Mouse (Mus musculus) heart, postnatal 0 days (tissue): ENCODE results near the gene Bud13. TPM values are rescaled to one million over a fixed set of nuclear protein-coding genes. Genes with fewer than 3 reads are reported as not detected.

ENCODE experiments used
- ATAC-seq: fragments of 200-750 bp; cut with Nextera tagmentation; 2 replicates; pipeline ENCODE4 v1.8.0; 2017; ENCODE audit warnings: low read depth, moderate number of reproducible peaks, moderate library complexity; ENCODE audit not compliant: insufficient read depth
- DNase-seq: peaks from one replicate; pipeline ENCODE4 v3.0.0-alpha.2; 2016; ENCODE audit warnings: low spot score
- H3K27ac ChIP-seq: fragments of 300-500 bp; sonication (generic); 2 replicates; pipeline ENCODE4 v1.5.1; 2014; ENCODE audit warnings: low read depth, mild to moderate bottlenecking
- H3K27me3 ChIP-seq: fragments of 300-500 bp; sonication (generic); 2 replicates; pipeline ENCODE4 v1.6.1; 2014; ENCODE audit warnings: low read length, mixed read lengths; ENCODE audit not compliant: control insufficient read depth, insufficient read depth
- H3K36me3 ChIP-seq: fragments of 300-500 bp; sonication (generic); replicated peaks from 2 replicates; pipeline ENCODE4 v1.6.1; 2014; ENCODE audit warnings: low read length, mixed read lengths; ENCODE audit not compliant: control insufficient read depth, insufficient read depth
- H3K4me1 ChIP-seq: fragments of 300-500 bp; sonication (generic); 2 replicates; pipeline ENCODE4 v1.6.1; 2014; ENCODE audit warnings: antibody characterized with exemption; ENCODE audit not compliant: control insufficient read depth, insufficient read depth
- H3K4me2 ChIP-seq: fragments of 300-500 bp; sonication (generic); 2 replicates; pipeline ENCODE4 v1.6.1; 2014; ENCODE audit warnings: low read depth, mild to moderate bottlenecking, low read length, moderate library complexity
- H3K4me3 ChIP-seq: fragments of 300-500 bp; sonication (generic); 2 replicates; pipeline ENCODE4 v1.5.1; 2014; ENCODE audit warnings: low read depth, low read length
- H3K9ac ChIP-seq: fragments of 300-500 bp; sonication (generic); replicated peaks from 2 replicates; pipeline ENCODE4 v1.6.1; 2014; ENCODE audit warnings: low read depth, low read length, mixed read lengths
- H3K9me3 ChIP-seq: fragments of 300-500 bp; sonication (generic); replicated peaks from 2 replicates; pipeline ENCODE4 v1.6.1; 2016; ENCODE audit warnings: low read length; ENCODE audit not compliant: control insufficient read depth
- CTCF ChIP-seq: IDR thresholded peaks from 2 replicates; pipeline ENCODE4 v1.5.1; 2016; ENCODE audit warnings: antibody characterized with exemption, control low read depth, low read depth
- EP300 ChIP-seq: IDR thresholded peaks from 2 replicates; pipeline ENCODE4 v1.6.1; 2016; ENCODE audit warnings: antibody characterized with exemption, low read depth
- WGBS: fragments of 180-500 bp; shearing (Covaris S2); extraction: QIAGEN DNeasy Blood & Tissue Kit; methylation state at CpG from one replicate; pipeline ENCODE4 v1.1.7; 2014; 5-methylcytosine and 5-hydroxymethylcytosine counted together
- polyA plus RNA-seq: library from polyadenylated mRNA; unstranded; fragments of >200 nt; fragmentation: Nextera tagmentation; extraction: Ambion mirVana; gene quantifications from 2 replicates; pipeline ENCODE4 v1.2.1, GENCODE M21; 2015
- total RNA-seq: library from RNA; depleted of rRNA; stranded (reverse); fragments of >200 nt; gene quantifications from 2 replicates; pipeline ENCODE4 v1.2.3, GENCODE M21; 2014; ENCODE audit warnings: low replicate concordance

The Bud13 gene
- total and polyA plus RNA-seq, 2 experiments from 2014 or later: 7.6 to 12.0 TPM

DNA sequence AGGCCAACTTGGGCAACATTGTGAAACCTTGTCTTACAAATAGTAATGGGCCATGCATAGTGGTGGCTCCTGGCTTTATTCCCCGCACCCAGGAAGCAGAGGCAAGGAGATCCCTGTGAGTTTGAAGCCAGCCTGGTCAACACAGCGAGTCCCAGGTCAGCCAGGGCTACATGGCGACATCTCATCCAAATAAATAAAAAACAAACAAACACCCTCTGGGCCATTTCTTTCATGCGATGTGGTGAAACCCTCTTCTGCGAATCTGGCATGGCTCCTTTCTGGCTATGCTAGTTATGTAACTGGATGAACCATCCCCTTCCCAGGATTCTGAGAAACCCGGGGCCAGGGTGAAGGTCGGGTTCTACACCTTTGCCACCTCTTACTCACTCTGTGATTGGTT lies 26.6 kb upstream of the Bud13 start:
- Histone ChIP-seq H3K27ac (no peak overlapping the region), H3K9ac (no peak overlapping the region), H3K4me2 (no peak overlapping the region), H3K9me3 (no peaks in the 10 kb centered on the region), H3K36me3 (no peaks in the 10 kb centered on the region), H3K27me3 (no peaks in the 10 kb centered on the region), H3K4me3 (no peak overlapping the region), H3K4me1 (no peaks in the 10 kb centered on the region)
- TF ChIP-seq EP300 (no peak), CTCF (no peak)
- ATAC-seq (no peak), DNase-seq (no peak)
- 81% methylated on average over 7 of the region's 7 CpGs for WGBS

DNA sequence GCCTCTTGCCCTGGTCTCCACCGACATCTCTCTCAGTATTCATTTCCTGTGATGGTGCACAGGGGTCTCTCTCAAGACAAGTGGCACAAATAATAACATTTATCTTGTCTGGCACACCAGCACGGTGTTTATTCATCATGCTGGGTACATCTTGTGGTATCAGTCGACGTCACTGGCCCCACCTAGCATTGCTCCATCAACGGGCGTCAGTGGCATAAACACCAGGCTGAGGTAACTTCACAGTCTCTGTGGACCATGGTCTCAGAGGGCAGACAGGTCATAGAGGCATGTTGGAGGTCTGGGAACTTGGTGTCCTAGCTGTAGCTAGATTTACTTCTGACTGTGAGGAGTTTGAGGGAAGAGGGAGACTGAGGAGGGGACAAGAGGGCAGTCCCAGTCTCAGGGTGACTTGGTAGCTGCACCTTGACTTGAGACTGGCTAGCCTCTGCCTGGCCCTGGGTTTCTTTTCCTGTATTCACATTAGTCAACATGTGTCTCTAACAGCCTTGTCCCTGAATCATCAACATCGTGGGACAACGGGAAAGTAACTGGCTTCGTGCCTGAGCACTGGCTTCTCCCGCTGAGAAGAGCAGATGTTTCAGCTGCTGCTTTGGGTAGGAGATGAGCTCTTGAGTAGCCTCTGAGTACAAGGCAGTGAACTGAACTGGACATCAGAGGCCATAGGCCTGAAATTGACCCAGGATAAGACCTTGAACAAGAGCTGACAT lies 26.0 kb upstream of the Bud13 start:
- no peak overlapping the region for H3K4me3 ChIP-seq
- no peak overlapping the region for H3K9ac ChIP-seq
- ATAC-seq (no peak), DNase-seq (no peak)
- 79% methylated on average over 10 of the region's 10 CpGs for WGBS
- no peaks in the 10 kb centered on the region for H3K4me1 ChIP-seq
- no peaks in the 10 kb centered on the region for H3K9me3 ChIP-seq
- H3K27ac ChIP-seq: peak overlapping the region; percentile 63; the same call in 1 of the 2 replicates
- H3K4me2 ChIP-seq: no peak overlapping the region
- no peaks in the 10 kb centered on the region for H3K36me3 ChIP-seq
- H3K27me3 ChIP-seq: no peaks in the 10 kb centered on the region
- TF ChIP-seq CTCF (no peak), EP300 (no peak)

DNA sequence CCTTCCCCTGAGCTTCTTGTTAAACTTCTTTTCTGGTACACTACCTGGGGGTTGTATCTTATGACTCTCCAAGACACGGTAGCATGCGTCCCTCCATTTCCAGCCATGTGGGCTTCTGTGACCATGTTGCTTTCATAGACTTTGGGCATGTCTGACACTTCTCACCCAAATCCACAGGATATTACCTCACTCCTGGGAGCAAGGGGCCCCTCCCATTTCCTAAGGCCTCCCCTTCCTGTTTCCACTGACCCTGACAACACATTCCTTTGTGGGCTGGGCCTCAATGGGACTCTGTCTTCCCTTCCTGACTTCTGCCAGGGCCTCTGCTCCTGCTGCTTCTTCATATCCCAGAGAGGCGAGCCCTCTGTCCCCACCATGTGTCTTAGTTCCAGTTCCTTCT lies 25.3 kb upstream of the Bud13 start:
- ATAC-seq (peak; percentile 80), DNase-seq (peak; percentile 39)
- H3K9ac ChIP-seq: no peak overlapping the region
- no peaks in the 10 kb centered on the region for H3K36me3 ChIP-seq
- H3K9me3 ChIP-seq: no peaks in the 10 kb centered on the region
- no peak for TF ChIP-seq EP300
- no peak for TF ChIP-seq CTCF
- H3K27ac ChIP-seq: peak overlapping the region; percentile 63
- H3K27me3 ChIP-seq: no peaks in the 10 kb centered on the region
- no peak overlapping the region for H3K4me2 ChIP-seq
- no peak overlapping the region for H3K4me3 ChIP-seq
- no peaks in the 10 kb centered on the region for H3K4me1 ChIP-seq
- 61% methylated on average over 3 of the region's 3 CpGs for whole genome bisulfite sequencing

DNA sequence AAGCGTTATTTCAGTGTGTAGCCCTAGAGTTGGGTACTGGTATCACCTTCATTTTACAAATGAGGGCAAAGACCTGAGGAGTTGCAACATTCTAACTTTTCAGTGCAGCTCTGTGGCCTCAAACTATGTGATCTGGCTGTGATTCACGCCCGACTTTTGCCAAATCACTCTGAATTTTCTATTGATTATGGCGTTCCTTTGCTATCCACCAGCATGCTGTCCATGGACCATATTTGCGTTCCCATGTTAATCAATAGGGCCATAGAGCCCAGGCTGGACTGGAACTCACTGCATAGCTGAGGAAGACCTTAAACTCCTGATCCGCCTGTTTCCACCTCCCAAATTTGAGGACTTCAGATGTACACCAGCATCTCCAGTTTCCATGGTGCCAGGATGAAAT lies 23.7 kb upstream of the Bud13 start:
- WGBS: 73% methylated on average over 6 of the region's 6 CpGs
- ATAC-seq: no peak

DNA sequence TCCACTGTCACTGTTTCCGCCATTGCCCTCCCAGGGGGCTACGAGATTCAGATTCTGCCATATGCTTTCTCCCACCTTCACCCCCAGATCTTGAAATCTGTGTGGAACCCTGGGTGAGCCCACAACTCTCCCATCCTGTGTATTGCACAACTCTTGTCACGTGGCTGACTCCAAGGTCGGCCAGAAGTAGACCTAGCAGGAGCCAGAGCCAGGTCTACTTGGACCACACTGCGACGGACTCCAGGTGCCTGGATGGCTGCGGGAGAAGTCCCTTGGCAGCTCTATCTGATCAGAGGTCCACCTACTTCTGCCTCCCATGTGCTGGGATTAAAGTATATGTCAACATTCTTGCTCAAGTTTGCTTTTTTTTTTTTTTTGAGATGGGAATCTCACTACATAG lies 21.7 kb upstream of the Bud13 start:
- DNase-seq (no peak), ATAC-seq (no peak)
- Histone ChIP-seq H3K36me3 (no peaks in the 10 kb centered on the region), H3K27ac (no peak overlapping the region), H3K9ac (no peak overlapping the region), H3K4me3 (no peak overlapping the region), H3K4me1 (no peaks in the 10 kb centered on the region), H3K27me3 (no peaks in the 10 kb centered on the region), H3K4me2 (no peak overlapping the region), H3K9me3 (no peaks in the 10 kb centered on the region)
- TF ChIP-seq CTCF: no peak
- TF ChIP-seq EP300: no peak
- 79% methylated on average over 7 of the region's 7 CpGs for WGBS

More for the DNA sequence above, 23.7 kb upstream of the Bud13 start:
- H3K27ac ChIP-seq: no peak overlapping the region
- no peak overlapping the region for H3K9ac ChIP-seq
- no peaks in the 10 kb centered on the region for H3K27me3 ChIP-seq
- no peak for TF ChIP-seq EP300
- TF ChIP-seq CTCF: no peak
- no peaks in the 10 kb centered on the region for H3K4me1 ChIP-seq
- DNase-seq: no peak
- no peaks in the 10 kb centered on the region for H3K36me3 ChIP-seq
- H3K4me2 ChIP-seq: no peak overlapping the region
- no peaks in the 10 kb centered on the region for H3K9me3 ChIP-seq
- no peak overlapping the region for H3K4me3 ChIP-seq
